Mouse (Mus musculus) MEL (cell line): ENCODE data around the gene Kcnip1. TPM values are rescaled to one million over a fixed set of nuclear protein-coding genes. Genes with fewer than 3 reads are reported as not detected.
A peak's percentile ranks its signal among the peaks of the same experiment; 100 is the strongest.

Experiments used
- DNase-seq: peaks from one replicate; pipeline ENCODE4 v3.0.0; 2011; ENCODE audit warnings: low read depth, low spot score
- H3K27ac ChIP-seq: 2 replicates; pipeline ENCODE4 v1.5.1; 2012; ENCODE audit warnings: low read depth, mild to moderate bottlenecking, control low read depth, low read length, moderate library complexity; ENCODE audit not compliant: control insufficient read depth
- H3K27me3 ChIP-seq, 2 experiments: fragments of 150-350 bp in 1 of 2; sonication (generic) in 1 of 2; 2 replicates each; pipeline ENCODE4 v1.6.1; 2012; ENCODE audit warnings: low read length in 2 of 2, mild to moderate bottlenecking in 2 of 2, improper control_type of control experiment in 1 of 2, moderate library complexity in 1 of 2; ENCODE audit not compliant: insufficient read depth in 2 of 2, control insufficient read depth in 1 of 2
- H3K36me3 ChIP-seq, 2 experiments: 2 replicates each; pipeline ENCODE4 v1.6.1; 2012 to 2014; ENCODE audit warnings: low read length in 2 of 2, improper control_type of control experiment in 1 of 2, inconsistent platforms in 1 of 2, mild to moderate bottlenecking in 1 of 2; ENCODE audit not compliant: insufficient read depth in 2 of 2, control insufficient read depth in 1 of 2
- H3K4me1 ChIP-seq, 2 experiments: fragments of 150-350 bp in 1 of 2; sonication (generic) in 1 of 2; 2 replicates each; pipeline ENCODE4 v1.6.1; 2012; ENCODE audit warnings: low read length in 2 of 2, improper control_type of control experiment in 1 of 2, mild to moderate bottlenecking in 1 of 2; ENCODE audit not compliant: insufficient read depth in 2 of 2, control insufficient read depth in 1 of 2
- H3K4me3 ChIP-seq, 2 experiments: fragments of 150-350 bp in 1 of 2; sonication (generic) in 1 of 2; 2 replicates each; pipeline ENCODE4 v1.5.1; 2012; ENCODE audit warnings: low read depth in 2 of 2, low read length in 2 of 2, mild to moderate bottlenecking in 2 of 2, moderate library complexity in 2 of 2, control low read depth in 1 of 2, improper control_type of control experiment in 1 of 2; ENCODE audit not compliant: control insufficient read depth in 1 of 2, insufficient read depth in 1 of 2
- H3K79me2 ChIP-seq: 2 replicates; pipeline ENCODE4 v1.6.1; 2012; ENCODE audit warnings: mild to moderate bottlenecking, low read length, moderate library complexity; ENCODE audit not compliant: control insufficient read depth, poor library complexity, insufficient read depth
- H3K9ac ChIP-seq: 2 replicates; pipeline ENCODE4 v1.6.1; 2012; ENCODE audit warnings: low read depth, mild to moderate bottlenecking, control low read depth, low read length, moderate library complexity; ENCODE audit not compliant: control insufficient read depth, poor library complexity, severe bottlenecking
- H3K9me3 ChIP-seq: fragments of 150-350 bp; sonication (generic); replicated peaks from 2 replicates; pipeline ENCODE4 v1.6.1; 2012; ENCODE audit warnings: mild to moderate bottlenecking, low read length, improper control_type of control experiment, moderate library complexity; ENCODE audit not compliant: insufficient read depth
- CHD1 ChIP-seq: IDR thresholded peaks from 2 replicates; pipeline ENCODE4 v1.6.1; 2012; ENCODE audit warnings: low read depth, mild to moderate bottlenecking, inconsistent platforms, low read length, improper control_type of control experiment
- CHD2 ChIP-seq: IDR thresholded peaks from 2 replicates; pipeline ENCODE4 v1.6.1; 2011; ENCODE audit warnings: low read length, improper control_type of control experiment
- CTCF ChIP-seq, 3 experiments: IDR thresholded peaks in 2 of 3; conservative IDR thresholded peaks in 1 of 3; 2 replicates each; pipeline ENCODE4 v1.5.1; 2011 to 2012; ENCODE audit warnings: low read length in 3 of 3, low read depth in 2 of 3, mild to moderate bottlenecking in 2 of 3, improper control_type of control experiment in 1 of 3, inconsistent platforms in 1 of 3, mixed read lengths in 1 of 3, moderate library complexity in 1 of 3; ENCODE audit not compliant: control insufficient read depth in 1 of 3, insufficient read depth in 1 of 3, poor library complexity in 1 of 3, severe bottlenecking in 1 of 3
- ELF1 ChIP-seq: IDR thresholded peaks from 2 replicates; pipeline ENCODE4 v1.6.1; 2014; ENCODE audit warnings: low read depth, mild to moderate bottlenecking, inconsistent platforms, low read length, improper control_type of control experiment, moderate library complexity
- EP300 ChIP-seq, 2 experiments: IDR thresholded peaks; 2 replicates each; pipeline ENCODE4 v1.6.1; 2011; ENCODE audit warnings: improper control_type of control experiment in 2 of 2, low read length in 2 of 2, low read depth in 1 of 2, mild to moderate bottlenecking in 1 of 2
- GATA1 ChIP-seq: IDR thresholded peaks from 2 replicates; pipeline ENCODE4 v1.6.1; 2011; ENCODE audit warnings: low read depth, low read length, improper control_type of control experiment
- JUND ChIP-seq: IDR thresholded peaks from 2 replicates; pipeline ENCODE4 v1.6.1; 2011; ENCODE audit warnings: low read depth, mild to moderate bottlenecking, improper control_type of control experiment, low read length
- MAFK ChIP-seq: IDR thresholded peaks from 2 replicates; pipeline ENCODE4 v1.6.1; 2011; ENCODE audit warnings: low read depth, mild to moderate bottlenecking, low read length, improper control_type of control experiment, borderline replicate concordance
- MAX ChIP-seq: IDR thresholded peaks from 2 replicates; pipeline ENCODE4 v1.6.1; 2011; ENCODE audit warnings: low read length, improper control_type of control experiment
- MAZ ChIP-seq: IDR thresholded peaks from 2 replicates; pipeline ENCODE4 v1.6.1; 2012; ENCODE audit warnings: low read depth, mild to moderate bottlenecking, inconsistent platforms, low read length, improper control_type of control experiment
- MXI1 ChIP-seq: IDR thresholded peaks from 2 replicates; pipeline ENCODE4 v1.6.1; 2011; ENCODE audit warnings: mild to moderate bottlenecking, low read depth, low read length, improper control_type of control experiment
- MYB ChIP-seq: IDR thresholded peaks from 2 replicates; pipeline ENCODE4 v1.6.1; 2011; ENCODE audit warnings: mild to moderate bottlenecking, low read depth, low read length, improper control_type of control experiment
- NELFE ChIP-seq: IDR thresholded peaks from 2 replicates; pipeline ENCODE4 v1.6.1; 2011; ENCODE audit warnings: low read depth, low read length, improper control_type of control experiment
- NRF1 ChIP-seq: IDR thresholded peaks from 2 replicates; pipeline ENCODE4 v1.6.1; 2014; ENCODE audit warnings: low read depth, mild to moderate bottlenecking, inconsistent platforms, low read length, improper control_type of control experiment, moderate library complexity; ENCODE audit not compliant: poor library complexity, insufficient read depth, severe bottlenecking
- POLR2AphosphoS5 ChIP-seq: IDR thresholded peaks from 2 replicates; pipeline ENCODE4 v1.6.1; 2012; ENCODE audit warnings: low read depth, borderline replicate concordance, mild to moderate bottlenecking, inconsistent platforms, low read length, moderate library complexity, mixed read lengths
- RCOR1 ChIP-seq: IDR thresholded peaks from 2 replicates; pipeline ENCODE4 v1.6.1; 2012; ENCODE audit warnings: low read depth, mild to moderate bottlenecking, inconsistent platforms, low read length, improper control_type of control experiment
- SIN3A ChIP-seq: IDR thresholded peaks from 2 replicates; pipeline ENCODE4 v1.6.1; 2012; ENCODE audit warnings: low read length, improper control_type of control experiment, inconsistent platforms
- SMC3 ChIP-seq: IDR thresholded peaks from 2 replicates; pipeline ENCODE4 v1.6.1; 2011; ENCODE audit warnings: low read depth, low read length, improper control_type of control experiment
- TAL1 ChIP-seq: IDR thresholded peaks from 2 replicates; pipeline ENCODE4 v1.6.1; 2012; ENCODE audit warnings: mild to moderate bottlenecking, inconsistent platforms, low read length, moderate library complexity, mixed read lengths
- TCF12 ChIP-seq: IDR thresholded peaks from 2 replicates; pipeline ENCODE4 v1.6.1; 2014; ENCODE audit warnings: low read depth, mild to moderate bottlenecking, inconsistent platforms, low read length, improper control_type of control experiment, moderate library complexity
- USF2 ChIP-seq, 2 experiments: IDR thresholded peaks; 2 replicates each; pipeline ENCODE4 v1.6.1; 2011 to 2012; ENCODE audit warnings: improper control_type of control experiment in 2 of 2, low read length in 2 of 2, borderline replicate concordance in 1 of 2, inconsistent platforms in 1 of 2, low read depth in 1 of 2, mild to moderate bottlenecking in 1 of 2; ENCODE audit not compliant: insufficient read depth in 1 of 2
- ZC3H11A ChIP-seq: IDR thresholded peaks from 2 replicates; pipeline ENCODE4 v1.6.1; 2012; ENCODE audit warnings: low read depth, mild to moderate bottlenecking, inconsistent platforms, low read length, improper control_type of control experiment
- ZKSCAN1 ChIP-seq: IDR thresholded peaks from 2 replicates; pipeline ENCODE4 v1.6.1; 2012; ENCODE audit warnings: low read depth, mild to moderate bottlenecking, inconsistent platforms, low read length, improper control_type of control experiment, moderate library complexity
- polyA plus RNA-seq, 2 experiments: library from polyadenylated mRNA; stranded (reverse) in 1 of 2; unstranded in 1 of 2; fragments of >175 nt in 1 of 2; fragments of >200 nt in 1 of 2; gene quantifications; 2 replicates each; pipeline versions ENCODE4 v1.2.1 to v1.2.4; 2012; ENCODE audit warnings: low replicate concordance in 2 of 2, low read depth in 1 of 2; ENCODE audit not compliant: insufficient read length in 2 of 2, insufficient read depth in 1 of 2, missing spikeins in 1 of 2
- total RNA-seq: library from RNA; depleted of rRNA; stranded (reverse); fragments of 300-350 nt; gene quantifications from 2 replicates; pipeline ENCODE4 v1.2.3, GENCODE M21; 2012

The Kcnip1 gene
- total and polyA plus RNA-seq, 3 experiments, result 0.04 to 0.06 TPM; not detected in 1

DNA sequence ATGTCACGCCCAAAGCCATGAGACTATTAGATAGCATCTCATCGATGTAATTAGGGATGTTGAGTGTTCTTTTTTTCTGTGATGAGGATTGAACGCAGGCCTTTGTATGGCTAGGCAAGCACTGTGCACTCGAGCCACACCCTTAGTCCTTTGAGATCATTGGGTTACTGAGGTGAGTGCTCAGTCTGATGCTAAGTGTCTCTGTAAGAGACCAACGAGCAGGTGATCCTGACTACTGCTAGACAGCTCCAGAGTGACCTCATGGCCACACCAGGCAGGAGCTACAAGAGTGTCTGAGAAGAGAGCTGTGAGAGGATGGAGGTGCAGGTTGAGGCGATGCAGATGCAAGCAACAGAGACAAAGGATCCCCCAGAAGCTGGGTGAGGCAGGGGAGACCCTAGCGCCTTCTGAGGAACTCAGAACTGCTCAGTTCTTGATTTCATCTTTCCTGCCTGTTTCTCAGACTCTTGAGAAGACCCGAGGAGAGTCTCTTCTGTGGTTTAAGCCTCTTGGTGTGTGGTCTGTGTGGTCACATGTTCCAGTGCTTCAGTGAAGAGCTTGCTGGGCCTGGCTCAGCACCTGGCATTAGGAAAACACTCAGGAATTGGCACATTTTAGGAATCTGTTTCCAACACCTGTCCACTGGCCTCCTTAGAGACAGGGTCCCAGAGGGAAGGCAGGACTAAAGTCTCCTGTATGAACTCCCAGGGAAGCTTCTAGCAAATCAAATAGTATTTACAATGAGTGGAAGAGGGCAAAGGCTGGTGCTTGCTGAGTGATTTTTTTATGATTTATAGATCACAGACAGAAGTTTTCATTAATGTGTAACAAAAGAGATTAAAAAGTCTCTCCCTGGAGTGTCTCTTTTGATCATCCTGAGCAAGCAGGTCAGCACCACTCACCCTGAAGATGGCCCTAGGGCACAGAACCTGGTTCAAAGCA is 41.0 kb downstream of the Kcnip1 start:
- DNase-seq, result no peak
- Histone ChIP-seq H3K27ac (no peak overlapping the region), H3K27me3 (no peaks in the 10 kb centered on the region), H3K4me1 (peaks cover 0 to 10% of the 10 kb centered on the region in 2 experiments; a peak in 3 of 4 replicates), H3K79me2 (no peaks in the 10 kb centered on the region), H3K4me3 (no peak overlapping the region), H3K9ac (no peak overlapping the region), H3K9me3 (no peaks in the 10 kb centered on the region), H3K36me3 (peaks cover 0 to 2% of the 10 kb centered on the region in 2 experiments; a peak in 2 of 4 replicates)
- no peak for TF ChIP-seq JUND

- Histone ChIP-seq H3K27me3 (no peaks in the 10 kb centered on the region), H3K9me3 (no peaks in the 10 kb centered on the region), H3K27ac (no peak overlapping the region), H3K9ac (no peak overlapping the region), H3K79me2 (no peaks in the 10 kb centered on the region)
- DNase-seq, result no peak
- TF ChIP-seq SMC3 (no peak), MYB (no peak), CTCF (IDR thresholded peaks at IDR 0.05 in 2 of 3, conservative IDR thresholded peaks at IDR 0.05 in 1 of 3; ENCODE audit: control insufficient read depth in 1 of 3, insufficient read depth in 1 of 3, low read depth in 2 of 3, low read length in 3 of 3, poor library complexity in 1 of 3, severe bottlenecking in 1 of 3) (no peak), SIN3A (no peak), ELF1 (no peak), CHD2 (no peak), MAFK (no peak), ZKSCAN1 (no peak)
- TF ChIP-seq, all 39 proteins: peak for 0
- Histone ChIP-seq H3K4me3 (no peak overlapping the region), H3K4me1 (peaks cover 0 to 10% of the 10 kb centered on the region in 2 experiments; a peak in 3 of 4 replicates), H3K36me3 (peaks cover 0 to 6% of the 10 kb centered on the region in 2 experiments; a peak in 2 of 4 replicates)
Measured at GRCm38 (mm10) chr11:33951155-33951554, 41.8 kb downstream of the Kcnip1 start.

GRCm38 (mm10) chr11:33946501-33946900 is 46.5 kb downstream of the Kcnip1 start:
- Histone ChIP-seq H3K27me3 (no peaks in the 10 kb centered on the region), H3K9me3 (no peaks in the 10 kb centered on the region), H3K9ac (no peak overlapping the region), H3K79me2 (no peaks in the 10 kb centered on the region), H3K27ac (peak overlapping the region; percentile 5), H3K4me3 (no peak overlapping the region), H3K4me1 (peaks cover 13 to 34% of the 10 kb centered on the region in 2 experiments), H3K36me3 (peaks cover 0 to 29% of the 10 kb centered on the region in 2 experiments; a peak in 2 of 4 replicates)
- DNase-seq, result peak; percentile 80
- TF ChIP-seq ZC3H11A (no peak), JUND (no peak), RCOR1 (peak; percentile 67; the same call in 1 of the 2 replicates), ELF1 (0 out of 2 replicates have a peak, but pooled peaks have one; percentile 6), NRF1 (no peak), POLR2AphosphoS5 (no peak), SIN3A (peak; percentile 45; the same call in 1 of the 2 replicates), GATA1 (peak; percentile 70), SMC3 (no peak), TCF12 (peak; percentile 63), MXI1 (no peak), TAL1 (peak; percentile 76), MAZ (no peak), EP300 (IDR thresholded peaks at IDR 0.05; ENCODE audit: low read depth in 1 of 2, low read length in 2 of 2) (peak; percentile 82 to 87), NELFE (no peak), USF2 (IDR thresholded peaks at IDR 0.05; ENCODE audit: borderline replicate concordance in 1 of 2, insufficient read depth in 1 of 2, low read depth in 1 of 2, low read length in 2 of 2) (no peak), MAX (no peak), CHD1 (no peak)
